Mouse (Mus musculus) adrenal gland, postnatal 10 days (tissue): ENCODE measurements around the gene Ppox. TPM values are rescaled to one million over a fixed set of nuclear protein-coding genes. Genes with fewer than 3 reads are reported as not detected.
"Not testable (repeated sequence)": the region's sequence is repeated elsewhere in the genome, so short reads cannot be mapped to it uniquely, and the experiment has no call there.

Experiments
- DNase-seq: peaks from one replicate; pipeline ENCODE4 v3.0.0; 2021; ENCODE audit warnings: mixed read lengths
- total RNA-seq, 2 experiments: library from RNA; stranded (reverse); gene quantifications; 2 replicates each; pipeline ENCODE4 v1.2.3; 2021

Ppox gene
- total RNA-seq, 2 experiments from 2014 or later, result 30.8 to 43.8 TPM

DNA sequence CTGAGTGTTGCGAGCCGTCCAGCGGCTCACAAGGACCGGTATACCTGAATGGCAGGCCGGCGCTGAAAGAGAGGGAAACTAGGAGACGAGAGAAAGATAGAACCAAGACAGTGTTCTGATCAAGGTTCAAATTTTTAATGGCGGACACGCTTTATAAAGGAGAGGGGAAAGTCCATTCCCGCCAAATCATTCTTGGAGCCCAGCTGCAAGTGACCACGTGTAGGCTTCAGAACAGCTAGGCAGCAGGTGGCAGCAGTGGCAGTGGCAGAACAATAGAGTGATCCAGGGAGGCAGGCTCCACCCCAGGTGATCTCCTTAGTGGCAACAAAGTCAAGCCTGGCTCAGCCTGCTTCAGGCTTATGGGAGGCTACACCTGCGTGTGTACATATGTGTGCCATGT, 39.0 kb downstream of the Ppox start:
- not testable (repeated sequence) for DNase-seq

DNA sequence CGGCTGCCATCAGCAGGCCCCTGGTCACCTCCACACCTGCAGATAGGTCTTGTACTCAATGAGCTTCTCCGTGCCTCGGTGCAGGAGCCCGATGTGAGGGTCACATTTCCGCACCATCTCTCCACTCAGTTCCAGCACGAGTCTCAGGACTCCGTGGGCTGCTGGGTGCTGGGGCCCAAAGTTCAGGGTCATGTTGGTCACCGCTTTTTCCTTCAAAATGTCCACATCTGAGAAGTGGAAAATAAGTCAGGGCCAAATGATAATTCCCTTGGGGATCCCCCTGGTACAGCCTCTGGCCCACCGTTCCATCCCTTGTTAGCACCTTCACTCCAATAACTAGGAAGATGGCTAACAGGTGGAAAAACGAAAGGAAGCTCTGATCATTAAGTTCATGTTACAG, 40.1 kb downstream of the Ppox start:
- no peak for DNase-seq

- peak; percentile 74 for DNase-seq
These were observed 40.8 kb downstream of the Ppox start for GRCm38 (mm10) chr1:171239992-171240744.

GRCm38 (mm10) chr1:171238463-171238862, 42.5 kb downstream of the Ppox start:
- peak; percentile 81 for DNase-seq

DNA sequence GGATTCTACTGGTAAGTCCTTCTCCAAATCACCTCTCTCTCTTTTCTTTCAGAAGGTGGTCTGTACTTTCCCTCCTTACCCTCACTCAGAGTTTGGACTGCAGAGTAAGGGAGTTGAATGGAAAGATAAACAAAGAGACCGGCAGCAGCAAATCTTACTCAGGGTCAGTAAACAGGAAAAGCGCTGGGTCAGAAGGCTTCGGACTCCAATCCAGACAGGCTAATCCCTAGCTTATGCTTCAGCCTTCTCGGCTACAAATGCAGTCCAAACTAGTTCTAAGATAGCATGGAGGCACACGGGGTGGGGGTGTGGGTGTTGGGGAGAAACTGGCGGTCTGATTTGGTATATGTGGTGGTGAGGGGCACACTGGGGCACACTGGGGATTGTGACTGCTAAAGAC, 43.5 kb downstream of the Ppox start:
- no peak for DNase-seq

GRCm38 (mm10) chr1:171235791-171236190, 45.2 kb downstream of the Ppox start:
- DNase-seq, result no peak

GRCm38 (mm10) chr1:171234538-171234937, 46.4 kb downstream of the Ppox start:
- no peak for DNase-seq

GRCm38 (mm10) chr1:171234126-171234525, 46.9 kb downstream of the Ppox start, which contains the start of gene Fcer1g:
Gene Fcer1g (minus strand): TSS chr1:171234365.
- no peak for DNase-seq

- peak; percentile 42 for DNase-seq
These were observed 47.9 kb downstream of the Ppox start for GRCm38 (mm10) chr1:171232800-171233730.

DNA sequence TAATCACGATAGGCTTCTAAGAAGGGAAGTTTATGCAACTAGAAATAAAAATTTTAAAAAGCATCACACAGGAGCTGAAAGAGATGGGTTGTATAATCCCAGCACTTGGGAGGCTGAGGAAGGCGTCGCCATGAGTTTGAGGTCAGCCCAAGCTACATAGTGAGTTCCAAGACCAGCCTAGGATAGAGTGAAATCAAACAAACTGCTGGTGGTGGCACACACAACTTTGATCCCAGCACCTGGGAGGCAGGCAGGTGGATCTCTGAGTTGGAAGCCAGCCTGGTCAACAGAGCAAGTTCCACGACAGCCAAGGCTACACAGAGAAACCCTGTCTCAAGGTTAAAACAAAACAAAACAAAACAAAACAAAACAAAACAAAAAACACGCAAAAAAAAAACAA, 48.6 kb downstream of the Ppox start:
- no peak for DNase-seq

DNA sequence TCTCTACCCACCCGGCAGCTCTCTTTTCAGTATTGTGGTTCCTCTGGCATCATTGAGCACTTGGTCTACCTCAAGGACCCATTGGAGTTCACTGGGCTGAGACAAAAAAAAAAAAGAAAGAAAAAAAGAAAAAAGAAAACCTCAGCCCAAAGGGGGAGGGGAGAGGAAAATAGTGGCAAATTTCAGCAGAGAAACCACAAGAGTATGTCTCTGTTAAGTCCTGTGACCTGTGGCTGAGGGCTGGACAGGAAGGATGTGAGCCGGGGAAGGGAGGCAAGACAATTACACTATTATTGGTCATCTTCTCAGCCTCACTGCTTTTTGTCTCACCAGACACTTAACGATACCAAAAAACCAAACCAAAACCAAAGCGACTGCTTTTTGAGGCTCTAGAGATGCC, 49.1 kb downstream of the Ppox start:
- no peak for DNase-seq

DNA sequence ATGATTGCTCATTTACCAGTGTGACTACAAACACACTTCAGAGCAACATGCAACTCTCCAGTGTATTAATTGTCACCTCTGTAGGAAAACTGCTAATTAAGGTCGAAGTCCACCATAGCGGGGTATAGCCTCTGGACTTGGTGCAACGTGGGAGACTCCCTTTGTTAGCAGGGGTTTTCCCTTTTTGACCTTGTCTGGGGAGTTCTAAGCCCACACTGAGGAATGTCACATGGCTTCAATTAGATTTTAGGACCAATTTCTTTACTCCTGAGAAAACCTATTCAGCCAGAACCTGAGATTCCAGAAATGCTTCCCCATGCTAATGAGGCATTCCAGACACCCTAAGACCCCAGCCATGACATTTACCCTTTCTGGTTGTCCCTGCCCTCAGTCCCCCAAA, 50.8 kb downstream of the Ppox start:
- no peak for DNase-seq

- DNase-seq, result no peak
These were observed 51.2 kb downstream of the Ppox start for GRCm38 (mm10) chr1:171229750-171230149.

- DNase-seq, result no peak
These were observed 53.1 kb downstream of the Ppox start for GRCm38 (mm10) chr1:171227879-171228278.

GRCm38 (mm10) chr1:171226780-171227179, 54.2 kb downstream of the Ppox start:
- DNase-seq, result no peak

Other genes with a start within 250 kb of the Ppox start
- gene Fcgr3, start 216.3 kb downstream of the Ppox start, total RNA-seq, result 10 to 100 TPM in 1 of 2 experiments, 1 to 10 TPM in 1; 9.8 to 10.4 TPM
- gene Cfap126, start 167.3 kb downstream of the Ppox start, total RNA-seq, result 1 to 10 TPM in 1 of 2 experiments, under 1 TPM in 1; 0.51 to 1.3 TPM
- 100 to 1,000 TPM; 746 to 845 TPM for gene Sdhc, start 130.6 kb downstream of the Ppox start, total RNA-seq
- 10 to 100 TPM; 10.1 to 20.4 TPM for gene Mpz, start 130.5 kb downstream of the Ppox start, total RNA-seq
- gene Pcp4l1, start 84.9 kb downstream of the Ppox start, total RNA-seq, result 10 to 100 TPM; 28.0 to 30.7 TPM
- gene Nr1i3, start 67.2 kb downstream of the Ppox start, total RNA-seq, result 10 to 100 TPM; 13.4 to 29.4 TPM
- gene Tomm40l, start 58.7 kb downstream of the Ppox start, total RNA-seq, result 10 to 100 TPM; 46.9 to 58.1 TPM
- gene Apoa2, start 56.1 kb downstream of the Ppox start, total RNA-seq, result 1,000 to 10,000 TPM; 1,052 to 2,650 TPM
- 10 to 100 TPM; 14.4 to 19.2 TPM for gene Fcer1g, start 46.8 kb downstream of the Ppox start, total RNA-seq
- gene Adamts4, start 30.8 kb downstream of the Ppox start, total RNA-seq, result 1 to 10 TPM; 4.0 to 5.1 TPM
- 1,000 to 10,000 TPM in 1 of 2 experiments, 100 to 1,000 TPM in 1; 996 to 1,019 TPM for gene Ndufs2, start 29.8 kb downstream of the Ppox start, total RNA-seq
- gene B4galt3, start 10.9 kb downstream of the Ppox start, total RNA-seq, result 10 to 100 TPM; 28.9 to 34.7 TPM
- 10 to 100 TPM; 31.8 to 40.2 TPM for gene Usp21, start 6.8 kb upstream of the Ppox start, total RNA-seq
- gene Ufc1, start 13.8 kb upstream of the Ppox start, total RNA-seq, result 100 to 1,000 TPM; 145 to 153 TPM
- 10 to 100 TPM; 33.7 to 35.2 TPM for gene Dedd, start 48.0 kb upstream of the Ppox start, total RNA-seq
- gene Nit1, start 64.5 kb upstream of the Ppox start, total RNA-seq, result 10 to 100 TPM; 51.4 to 56.0 TPM
- 100 to 1,000 TPM; 107 to 114 TPM for gene Pfdn2, start 64.5 kb upstream of the Ppox start, total RNA-seq
- 1 to 10 TPM; 5.3 to 5.7 TPM for gene Klhdc9, start 79.6 kb upstream of the Ppox start, total RNA-seq
- gene Nectin4, start 88.9 kb upstream of the Ppox start, total RNA-seq, result under 1 TPM; 0.12 to 0.21 TPM
- gene Arhgap30, start 107.8 kb upstream of the Ppox start, total RNA-seq, result 1 to 10 TPM; 5.1 to 6.1 TPM
- 10 to 100 TPM; 53.5 to 67.7 TPM for gene Usf1, start 130.1 kb upstream of the Ppox start, total RNA-seq
- 10 to 100 TPM; 16.6 to 36.1 TPM for gene Tstd1, start 137.7 kb upstream of the Ppox start, total RNA-seq
- 10 to 100 TPM; 64.9 to 66.2 TPM for gene F11r, start 156.3 kb upstream of the Ppox start, total RNA-seq
- gene Alyref2, start 222.3 kb upstream of the Ppox start, total RNA-seq, result 1 to 10 TPM; 5.9 to 6.7 TPM